Mouse (Mus musculus) heart, embryonic 11.5 days (tissue): ENCODE results near the gene Syt2. TPM values are rescaled to one million over a fixed set of nuclear protein-coding genes. Genes with fewer than 3 reads are reported as not detected.

ENCODE experiments used
- ATAC-seq: fragments of 200-750 bp; cut with Nextera tagmentation; replicated peaks from 2 replicates; pipeline ENCODE4 v1.8.0; 2017; ENCODE audit warnings: moderate library complexity; ENCODE audit not compliant: insufficient number of reproducible peaks, low FRiP score, low TSS enrichment
- H3K27ac ChIP-seq: fragments of 300-500 bp; sonication (generic); 2 replicates; pipeline ENCODE4 v1.5.1; 2014; ENCODE audit warnings: mild to moderate bottlenecking, low read depth, low read length
- H3K27me3 ChIP-seq: fragments of 300-500 bp; sonication (generic); 2 replicates; pipeline ENCODE4 v1.6.1; 2014; ENCODE audit warnings: mild to moderate bottlenecking, low read length, mixed read lengths; ENCODE audit not compliant: control insufficient read depth, insufficient read depth
- H3K36me3 ChIP-seq: fragments of 300-500 bp; sonication (generic); 2 replicates; pipeline ENCODE4 v1.6.1; 2014; ENCODE audit warnings: mild to moderate bottlenecking, low read length, moderate library complexity, mixed read lengths; ENCODE audit not compliant: control insufficient read depth, insufficient read depth
- H3K4me1 ChIP-seq: fragments of 300-500 bp; sonication (generic); 2 replicates; pipeline ENCODE4 v1.6.1; 2014; ENCODE audit warnings: low read length; ENCODE audit not compliant: control insufficient read depth, insufficient read depth
- H3K4me2 ChIP-seq: fragments of 300-500 bp; sonication (generic); 2 replicates; pipeline ENCODE4 v1.6.1; 2014; ENCODE audit warnings: mild to moderate bottlenecking, moderate library complexity
- H3K4me3 ChIP-seq: fragments of 300-500 bp; sonication (generic); 2 replicates; pipeline ENCODE4 v1.5.1; 2014; ENCODE audit warnings: low read depth, low read length
- H3K9ac ChIP-seq: fragments of 300-500 bp; sonication (generic); 2 replicates; pipeline ENCODE4 v1.6.1; 2014; ENCODE audit warnings: mild to moderate bottlenecking, low read depth, low read length, moderate library complexity
- H3K9me3 ChIP-seq: fragments of 300-500 bp; sonication (generic); replicated peaks from 2 replicates; pipeline ENCODE4 v1.6.1; 2016; ENCODE audit warnings: low read length; ENCODE audit not compliant: control insufficient read depth
- WGBS: fragments of 180-500 bp; shearing (Covaris S2); extraction: QIAGEN DNeasy Blood & Tissue Kit; methylation state at CpG from one replicate; pipeline ENCODE4 v1.1.7; 2014; ENCODE audit not compliant: insufficient replicate concordance; 5-methylcytosine and 5-hydroxymethylcytosine counted together
- polyA plus RNA-seq: library from polyadenylated mRNA; unstranded; fragments of >200 nt; fragmentation: Nextera tagmentation; extraction: Ambion mirVana; gene quantifications from 2 replicates; pipeline ENCODE4 v1.2.1, GENCODE M21; 2014

Gene Syt2
- polyA plus RNA-seq, 1 experiment from 2014 or later: 0.79 TPM

GRCm38 (mm10) chr1:134682460-134682859 lies 36.0 kb downstream of the Syt2 start:
- H3K9me3 ChIP-seq: no peaks in the 10 kb centered on the region
- H3K4me3 ChIP-seq: no peak overlapping the region
- 0 out of 2 replicates have a peak, but pooled peaks cover 7% of the 10 kb centered on the region for H3K27me3 ChIP-seq
- no peaks in the 10 kb centered on the region for H3K4me1 ChIP-seq
- H3K9ac ChIP-seq: no peak overlapping the region
- H3K4me2 ChIP-seq: no peak overlapping the region
- H3K36me3 ChIP-seq: no peaks in the 10 kb centered on the region
- no peak overlapping the region for H3K27ac ChIP-seq
- no peak for ATAC-seq
- 39% methylated on average over 9 of the region's 9 CpGs for WGBS

GRCm38 (mm10) chr1:134686834-134687421 lies 40.5 kb downstream of the Syt2 start:
- Histone ChIP-seq H3K27me3 (0 out of 2 replicates have a peak, but pooled peaks cover 4% of the 10 kb centered on the region), H3K27ac (no peak overlapping the region), H3K4me1 (no peaks in the 10 kb centered on the region), H3K9me3 (no peaks in the 10 kb centered on the region), H3K4me2 (no peak overlapping the region), H3K36me3 (no peaks in the 10 kb centered on the region), H3K4me3 (no peak overlapping the region), H3K9ac (no peak overlapping the region)
- no peak for ATAC-seq
- WGBS: 58% methylated on average over 4 of the region's 4 CpGs

DNA sequence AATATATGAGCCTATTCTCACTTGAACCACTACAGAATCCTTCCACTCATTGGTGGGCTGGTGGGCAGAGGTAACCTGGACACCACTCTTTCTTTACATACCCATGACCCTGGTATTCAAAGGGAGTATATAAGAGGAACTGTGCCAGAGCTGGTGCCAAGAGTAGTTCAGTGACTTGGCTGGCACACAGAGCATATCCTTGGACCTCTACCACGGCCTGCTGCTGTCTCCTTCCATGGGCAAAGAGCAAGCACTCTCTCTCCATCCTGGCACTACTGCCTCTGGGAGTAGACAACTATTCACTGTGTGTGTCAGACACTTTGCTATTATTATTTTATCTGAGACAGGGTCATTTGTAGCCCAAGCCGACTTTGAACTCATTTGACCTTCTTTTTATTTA lies 49.8 kb downstream of the Syt2 start:
- Histone ChIP-seq H3K4me3 (no peak overlapping the region), H3K9me3 (no peaks in the 10 kb centered on the region), H3K27ac (no peak overlapping the region), H3K4me2 (no peak overlapping the region), H3K27me3 (no peaks in the 10 kb centered on the region; the same call in 1 of the 2 replicates), H3K4me1 (0 out of 2 replicates have a peak, but pooled peaks cover 6% of the 10 kb centered on the region), H3K9ac (no peak overlapping the region), H3K36me3 (no peaks in the 10 kb centered on the region)
- 69% methylated on average over 2 of the region's 2 CpGs for WGBS
- no peak for ATAC-seq

GRCm38 (mm10) chr1:134697073-134697472 lies 50.6 kb downstream of the Syt2 start:
- 79% methylated on average over 4 of the region's 4 CpGs for WGBS
- H3K9ac ChIP-seq: no peak overlapping the region
- H3K27me3 ChIP-seq: no peaks in the 10 kb centered on the region; the same call in 1 of the 2 replicates

DNA sequence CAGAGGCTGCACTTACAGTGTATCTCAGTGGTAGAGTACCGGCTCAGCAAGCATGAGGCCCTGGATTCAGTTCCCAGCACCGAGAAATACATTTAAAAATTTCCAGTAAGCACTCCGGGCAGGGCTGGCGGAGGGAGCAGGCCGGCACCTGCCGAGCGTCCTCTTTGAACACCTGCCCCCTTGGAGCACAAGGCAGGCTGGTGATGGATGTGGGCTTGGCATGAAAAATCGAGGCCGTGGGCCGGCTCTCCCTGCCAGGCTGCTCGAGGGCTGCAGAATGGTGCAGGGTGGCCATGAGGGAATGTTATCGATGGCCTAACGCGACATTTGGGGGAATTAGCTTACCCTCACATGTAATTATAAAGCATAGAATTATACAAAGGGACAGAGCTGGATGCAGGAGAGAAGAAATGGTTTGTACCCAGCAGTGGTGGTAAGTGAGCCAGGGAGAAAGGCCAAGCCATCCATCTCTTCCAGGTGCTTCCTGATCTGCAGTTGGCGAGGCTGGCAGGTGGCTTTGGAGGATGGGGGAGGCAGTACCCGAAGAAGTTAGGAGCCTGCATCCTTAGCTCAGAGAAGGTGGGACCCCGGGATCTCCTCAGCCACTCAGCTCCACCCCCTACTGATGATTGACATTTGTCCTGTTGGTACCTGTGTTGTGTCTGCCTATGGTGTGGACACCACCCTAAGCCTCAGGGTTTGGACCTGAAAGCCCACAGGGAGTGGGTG lies 51.2 kb downstream of the Syt2 start:
- no peak for ATAC-seq
- no peak overlapping the region for H3K4me3 ChIP-seq
- 81% methylated on average over 17 of the region's 17 CpGs for WGBS
- no peaks in the 10 kb centered on the region for H3K9me3 ChIP-seq
- H3K27me3 ChIP-seq: no peaks in the 10 kb centered on the region; the same call in 1 of the 2 replicates
- H3K9ac ChIP-seq: no peak overlapping the region
- no peak overlapping the region for H3K27ac ChIP-seq
- H3K4me2 ChIP-seq: no peak overlapping the region
- no peaks in the 10 kb centered on the region for H3K36me3 ChIP-seq
- 0 out of 2 replicates have a peak, but pooled peaks cover 6% of the 10 kb centered on the region for H3K4me1 ChIP-seq

More at GRCm38 (mm10) chr1:134697073-134697472, 50.6 kb downstream of the Syt2 start:
- no peak for ATAC-seq
- no peaks in the 10 kb centered on the region for H3K9me3 ChIP-seq
- H3K4me3 ChIP-seq: no peak overlapping the region
- 0 out of 2 replicates have a peak, but pooled peaks cover 6% of the 10 kb centered on the region for H3K4me1 ChIP-seq
- no peak overlapping the region for H3K27ac ChIP-seq
- H3K4me2 ChIP-seq: no peak overlapping the region
- no peaks in the 10 kb centered on the region for H3K36me3 ChIP-seq

DNA sequence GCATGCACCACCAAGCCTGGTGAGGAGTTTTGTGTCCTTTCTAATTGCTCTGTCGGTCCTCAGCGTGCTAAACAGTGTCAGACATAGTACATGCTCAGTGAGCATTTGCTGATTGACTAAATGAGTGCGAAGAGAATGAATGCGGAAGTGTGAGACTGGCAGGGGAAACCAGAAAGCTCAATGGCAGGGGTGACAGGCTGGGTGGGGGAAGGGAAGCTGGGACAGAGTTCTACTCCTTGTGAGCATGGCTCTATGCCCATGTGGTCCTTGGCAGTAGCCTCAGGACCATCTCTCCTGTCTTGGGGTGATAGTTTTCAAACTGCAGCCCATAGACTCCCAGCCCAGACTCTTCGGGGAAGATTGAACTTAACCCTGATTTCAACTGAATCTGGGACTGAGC lies 52.0 kb downstream of the Syt2 start:
- H3K36me3 ChIP-seq: no peaks in the 10 kb centered on the region
- no peak overlapping the region for H3K27ac ChIP-seq
- WGBS: 75% methylated on average over 5 of the region's 5 CpGs
- no peak overlapping the region for H3K4me3 ChIP-seq
- H3K9me3 ChIP-seq: no peaks in the 10 kb centered on the region
- no peaks in the 10 kb centered on the region; the same call in 1 of the 2 replicates for H3K27me3 ChIP-seq
- 0 out of 2 replicates have a peak, but pooled peaks cover 6% of the 10 kb centered on the region for H3K4me1 ChIP-seq
- no peak for ATAC-seq
- H3K9ac ChIP-seq: no peak overlapping the region
- H3K4me2 ChIP-seq: no peak overlapping the region

GRCm38 (mm10) chr1:134699390-134699789 lies 52.9 kb downstream of the Syt2 start:
- H3K27me3 ChIP-seq: peaks cover 3% of the 10 kb centered on the region; the same call in 1 of the 2 replicates
- no peaks in the 10 kb centered on the region for H3K36me3 ChIP-seq
- no peak overlapping the region for H3K27ac ChIP-seq
- H3K4me3 ChIP-seq: no peak overlapping the region
- H3K4me2 ChIP-seq: no peak overlapping the region; the same call in 1 of the 2 replicates
- H3K9me3 ChIP-seq: no peaks in the 10 kb centered on the region
- ATAC-seq: no peak
- WGBS: 66% methylated on average over 9 of the region's 9 CpGs
- H3K9ac ChIP-seq: no peak overlapping the region
- 0 out of 2 replicates have a peak, but pooled peaks cover 6% of the 10 kb centered on the region for H3K4me1 ChIP-seq

DNA sequence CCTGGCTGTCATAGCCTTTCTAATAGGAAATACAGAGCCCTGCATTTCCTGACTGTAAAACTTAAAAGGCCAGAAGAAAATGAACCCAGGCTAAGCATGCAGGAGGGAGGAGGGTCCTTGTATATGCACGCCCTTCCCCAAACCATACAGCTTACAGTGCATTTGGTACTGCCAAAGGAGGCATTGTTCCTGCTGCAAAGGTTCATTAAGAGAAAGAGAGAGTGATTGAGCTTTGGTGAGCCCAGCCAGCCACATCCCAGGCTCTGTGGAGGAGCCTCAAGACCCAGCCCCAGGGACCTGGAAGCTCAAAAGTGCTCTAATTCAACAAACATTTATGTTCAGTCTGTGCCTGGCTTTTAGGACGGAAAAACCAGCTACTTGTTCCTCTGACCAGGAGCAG lies 53.7 kb downstream of the Syt2 start:
- Histone ChIP-seq H3K9me3 (no peaks in the 10 kb centered on the region), H3K9ac (no peak overlapping the region), H3K4me1 (0 out of 2 replicates have a peak, but pooled peaks cover 6% of the 10 kb centered on the region), H3K36me3 (no peaks in the 10 kb centered on the region), H3K4me3 (no peak overlapping the region), H3K27me3 (peaks cover 4% of the 10 kb centered on the region), H3K27ac (no peak overlapping the region), H3K4me2 (no peak overlapping the region)
- 58% methylated on average over 2 of the region's 2 CpGs for WGBS
- no peak for ATAC-seq
